26 mouse cellular contexts compared by ENCODE assay signal in genomic region chr11:119598856-119599255, GRCm38 (mm10). TPM values are rescaled to one million over a fixed set of nuclear protein-coding genes. Genes with fewer than 3 reads are reported as not detected.
"Had no signal": no experiment of that assay in that cellular context is flagged by ENCODE, and none has a peak within 500 bp of the region (broad histone marks: within the 10 kb centered on the region; RNA-seq: fewer than 3 reads in every experiment).

No protein-coding gene starts in this region.

- DNase-seq: kidney, adult 11 months; kidney, adult 8-10 months; kidney, postnatal 10 days; kidney, postnatal 36 days; layer of hippocampus, postnatal 36 days; lung, adult 18-20 months; lung, postnatal 14 days; right cerebral cortex, adult 18-20 months; right cerebral cortex, postnatal 14 days; right cerebral cortex, postnatal 4 days; thymus, postnatal 25 days had no signal

- ATAC-seq: intestine, embryonic 15.5 days; liver, embryonic 12.5 days; midbrain, embryonic 16.5 days had no signal

- H3K4me2 ChIP-seq: intestine, embryonic 15.5 days; kidney, embryonic 15.5 days; limb, embryonic 15.5 days; liver, embryonic 12.5 days; liver, embryonic 15.5 days; lung, embryonic 15.5 days; midbrain, embryonic 12.5 days; neural tube, embryonic 13.5 days had no signal

- H3K9ac ChIP-seq: intestine, embryonic 15.5 days; kidney, embryonic 15.5 days; limb, embryonic 15.5 days; liver, embryonic 12.5 days; liver, embryonic 15.5 days; lung, embryonic 15.5 days; midbrain, embryonic 12.5 days; neural tube, embryonic 13.5 days had no signal

- H3K4me3 ChIP-seq: intestine, embryonic 15.5 days; kidney, embryonic 15.5 days; left cerebral cortex, adult 2 months; limb, embryonic 15.5 days; liver, embryonic 12.5 days; liver, embryonic 15.5 days; lung, embryonic 15.5 days; midbrain, embryonic 12.5 days; myocyte; neural tube, embryonic 13.5 days had no signal

- H3K36me3 ChIP-seq: intestine, embryonic 15.5 days; kidney, embryonic 15.5 days; limb, embryonic 15.5 days; liver, embryonic 12.5 days; liver, embryonic 15.5 days; lung, embryonic 15.5 days; midbrain, embryonic 12.5 days; neural tube, embryonic 13.5 days had no signal

- H3K27me3 ChIP-seq: intestine, embryonic 15.5 days; kidney, embryonic 15.5 days; limb, embryonic 15.5 days; lung, embryonic 15.5 days; midbrain, embryonic 12.5 days; neural tube, embryonic 13.5 days had no signal

- H3K27ac ChIP-seq: intestine, embryonic 15.5 days; kidney, embryonic 15.5 days; left cerebral cortex, adult 2 months; limb, embryonic 15.5 days; liver, embryonic 12.5 days; liver, embryonic 15.5 days; lung, embryonic 15.5 days; macrophage; midbrain, embryonic 12.5 days; neural tube, embryonic 13.5 days; stomach, postnatal 0 days had no signal

- H3K9me3 ChIP-seq: intestine, embryonic 15.5 days; kidney, embryonic 15.5 days; limb, embryonic 15.5 days; liver, embryonic 12.5 days; liver, embryonic 15.5 days; lung, embryonic 15.5 days; midbrain, embryonic 12.5 days; neural tube, embryonic 13.5 days had no signal

RNA-seq across cellular contexts. Expression of gene Nptx1, which starts 51.3 kb away (rescaled TPM):
- total RNA-seq: megakaryocyte, adult 5-6 weeks; neutrophil, adult 5-6 weeks had no signal
- polyA plus RNA-seq: liver, embryonic 15.5 days had no signal
